Mouse (Mus musculus) forebrain, embryonic 11.5 days (tissue): ENCODE measurements around the gene Btbd8. TPM values are rescaled to one million over a fixed set of nuclear protein-coding genes. Genes with fewer than 3 reads are reported as not detected.

Source experiments
- ATAC-seq: fragments of 200-750 bp; cut with Nextera tagmentation; replicated peaks from 2 replicates; pipeline ENCODE4 v1.8.0; 2017; ENCODE audit warnings: moderate TSS enrichment; ENCODE audit not compliant: low FRiP score
- DNase-seq: peaks from one replicate; pipeline ENCODE4 v3.0.0-alpha.2; 2017; ENCODE audit warnings: low spot score
- H3K27ac ChIP-seq: fragments of 300-500 bp; sonication (generic); 2 replicates; pipeline ENCODE4 v1.5.1; 2014; ENCODE audit warnings: low read depth, low read length
- H3K27me3 ChIP-seq: fragments of 300-500 bp; sonication (generic); 2 replicates; pipeline ENCODE4 v1.6.1; 2014; ENCODE audit warnings: mild to moderate bottlenecking, low read length, mixed read lengths; ENCODE audit not compliant: control insufficient read depth, insufficient read depth
- H3K36me3 ChIP-seq: fragments of 300-500 bp; sonication (generic); 2 replicates; pipeline ENCODE4 v1.6.1; 2014; ENCODE audit warnings: mild to moderate bottlenecking, low read length, moderate library complexity, mixed read lengths; ENCODE audit not compliant: control insufficient read depth, insufficient read depth
- H3K4me1 ChIP-seq: fragments of 300-500 bp; sonication (generic); replicated peaks from 2 replicates; pipeline ENCODE4 v1.6.1; 2014; ENCODE audit warnings: low read length, mixed read lengths; ENCODE audit not compliant: control insufficient read depth, insufficient read depth
- H3K4me2 ChIP-seq: fragments of 300-500 bp; sonication (generic); 2 replicates; pipeline ENCODE4 v1.6.1; 2014; ENCODE audit warnings: low read depth, mild to moderate bottlenecking, low read length, moderate library complexity, mixed read lengths; ENCODE audit not compliant: severe bottlenecking
- H3K4me3 ChIP-seq: fragments of 300-500 bp; sonication (generic); 2 replicates; pipeline ENCODE4 v1.5.1; 2014; ENCODE audit warnings: low read depth, low read length
- H3K9ac ChIP-seq: fragments of 300-500 bp; sonication (generic); 2 replicates; pipeline ENCODE4 v1.6.1; 2014; ENCODE audit warnings: low read length
- H3K9me3 ChIP-seq: fragments of 300-500 bp; sonication (generic); 2 replicates; pipeline ENCODE4 v1.6.1; 2016; ENCODE audit warnings: low read length, mixed read lengths; ENCODE audit not compliant: control insufficient read depth
- WGBS: fragments of 180-500 bp; shearing (Covaris S2); extraction: QIAGEN DNeasy Blood & Tissue Kit; methylation state at CpG from one replicate; pipeline ENCODE4 v1.1.7; 2014; 5-methylcytosine and 5-hydroxymethylcytosine counted together
- polyA plus RNA-seq: library from polyadenylated mRNA; unstranded; fragments of >200 nt; fragmentation: Nextera tagmentation; extraction: Ambion mirVana; gene quantifications from 2 replicates; pipeline ENCODE4 v1.2.1, GENCODE M21; 2014

Gene Btbd8
- polyA plus RNA-seq, 1 experiment from 2014 or later = 10.0 TPM

DNA sequence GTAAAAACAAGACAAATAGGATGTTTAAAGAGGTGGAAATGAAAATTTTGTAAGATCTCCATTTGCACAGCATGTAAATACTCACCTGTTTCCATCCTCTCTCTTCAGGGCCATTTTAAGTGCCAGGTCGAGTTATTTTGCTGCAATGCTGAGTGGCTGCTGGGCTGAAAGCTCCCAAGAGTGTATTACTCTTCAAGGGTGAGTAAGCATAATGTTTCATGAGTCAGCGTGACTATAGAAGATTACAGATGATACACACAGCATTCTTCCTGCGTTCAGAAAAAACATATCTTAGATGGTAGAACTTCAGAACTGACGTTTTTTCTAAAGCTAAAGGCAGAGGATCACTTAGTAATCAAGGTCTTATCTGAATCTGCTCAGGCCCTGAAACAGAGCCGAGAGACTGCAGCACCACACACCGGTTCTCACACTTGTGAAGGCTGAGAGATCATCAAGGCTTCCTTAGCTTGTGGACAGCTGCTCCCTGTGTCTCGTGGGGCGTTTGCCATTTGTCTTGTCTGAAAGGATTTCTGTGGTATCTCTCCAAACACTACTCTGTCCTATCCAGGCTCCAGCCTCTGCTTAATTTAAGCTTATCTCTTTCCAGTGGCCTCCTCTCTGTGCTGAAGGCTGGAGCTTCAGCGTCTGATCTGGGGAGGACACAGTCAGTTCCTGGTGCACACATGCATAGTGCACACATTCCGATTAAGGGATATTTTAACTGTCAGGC lies 33.0 kb downstream of the Btbd8 start:
- Histone ChIP-seq H3K36me3 (no peaks in the 10 kb centered on the region), H3K4me3 (no peak overlapping the region), H3K27me3 (no peaks in the 10 kb centered on the region), H3K27ac (no peak overlapping the region), H3K9ac (no peak overlapping the region; the same call in 1 of the 2 replicates), H3K4me1 (no peaks in the 10 kb centered on the region), H3K4me2 (no peak overlapping the region), H3K9me3 (no peaks in the 10 kb centered on the region)
- 84% methylated on average over 10 of the region's 10 CpGs for WGBS
- no peak for DNase-seq
- no peak for ATAC-seq

DNA sequence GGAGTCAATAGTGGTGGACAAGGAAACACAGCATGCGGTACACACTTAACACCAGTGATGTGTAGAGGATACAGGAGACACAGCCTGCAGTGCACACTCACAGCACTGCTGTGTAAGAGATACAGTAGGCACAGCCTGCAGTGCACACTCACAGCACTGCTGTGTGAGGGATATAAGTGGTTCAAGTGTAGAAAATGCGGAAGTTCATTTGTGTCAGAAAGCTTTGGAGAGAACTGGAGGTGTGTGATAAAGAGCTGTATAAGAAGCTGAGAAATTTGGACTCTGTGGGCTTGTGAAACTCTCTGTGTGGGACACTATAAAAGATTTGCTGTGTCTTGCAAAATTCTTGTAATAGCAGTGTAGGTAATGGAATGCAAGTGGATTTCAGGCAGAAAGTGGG lies 42.4 kb downstream of the Btbd8 start:
- H3K36me3 ChIP-seq = no peaks in the 10 kb centered on the region
- no peak for ATAC-seq
- 97% methylated on average over 2 of the region's 2 CpGs for WGBS
- no peak for DNase-seq
- no peaks in the 10 kb centered on the region for H3K27me3 ChIP-seq
- H3K9ac ChIP-seq = no peak overlapping the region
- H3K4me1 ChIP-seq = no peaks in the 10 kb centered on the region
- H3K4me2 ChIP-seq = no peak overlapping the region
- no peaks in the 10 kb centered on the region for H3K9me3 ChIP-seq
- H3K4me3 ChIP-seq = no peak overlapping the region
- H3K27ac ChIP-seq = no peak overlapping the region

DNA sequence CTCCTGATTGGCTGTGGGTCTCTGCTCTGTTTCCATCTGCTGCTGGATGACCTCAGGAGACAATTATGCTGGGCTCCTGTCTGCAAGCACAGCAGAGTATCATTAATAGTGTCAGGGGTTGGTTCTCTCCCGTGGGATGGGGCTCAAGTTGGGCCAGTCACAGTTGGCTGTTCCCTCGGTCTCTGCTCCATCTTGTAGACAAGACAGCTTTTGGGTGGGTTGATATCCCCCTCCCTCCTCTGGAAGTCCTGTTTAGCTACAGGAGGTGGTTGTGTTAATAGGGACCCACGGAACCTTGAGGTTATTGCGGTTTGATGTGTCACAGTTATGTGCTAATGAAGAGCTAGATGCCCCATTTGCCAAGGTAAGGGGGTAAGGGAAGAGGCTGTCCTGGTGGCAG lies 51.2 kb downstream of the Btbd8 start:
- 78% methylated on average over 4 of the region's 4 CpGs for WGBS
- Histone ChIP-seq H3K4me1 (no peaks in the 10 kb centered on the region), H3K9me3 (no peaks in the 10 kb centered on the region), H3K9ac (no peak overlapping the region), H3K4me2 (no peak overlapping the region), H3K27me3 (no peaks in the 10 kb centered on the region), H3K27ac (no peak overlapping the region), H3K4me3 (no peak overlapping the region), H3K36me3 (no peaks in the 10 kb centered on the region)
- no peak for DNase-seq
- no peak for ATAC-seq

- Histone ChIP-seq H3K4me2 (no peak overlapping the region), H3K9ac (no peak overlapping the region), H3K4me3 (no peak overlapping the region), H3K9me3 (no peaks in the 10 kb centered on the region; the same call in 1 of the 2 replicates), H3K27me3 (no peaks in the 10 kb centered on the region), H3K36me3 (no peaks in the 10 kb centered on the region), H3K27ac (no peak overlapping the region), H3K4me1 (no peaks in the 10 kb centered on the region)
- no peak for ATAC-seq
- 85% methylated on average over 9 of the region's 9 CpGs for WGBS
- no peak for DNase-seq
These were observed 53.2 kb downstream of the Btbd8 start for GRCm38 (mm10) chr5:107491036-107491435.

- H3K27ac ChIP-seq = no peak overlapping the region
- H3K4me1 ChIP-seq = no peaks in the 10 kb centered on the region
- no peak overlapping the region for H3K4me2 ChIP-seq
- H3K9ac ChIP-seq = no peak overlapping the region
- 93% methylated on average over 2 of the region's 2 CpGs for WGBS
- DNase-seq (no peak), ATAC-seq (no peak)
- H3K27me3 ChIP-seq = no peaks in the 10 kb centered on the region
- no peaks in the 10 kb centered on the region for H3K36me3 ChIP-seq
- no peak overlapping the region for H3K4me3 ChIP-seq
- H3K9me3 ChIP-seq = no peaks in the 10 kb centered on the region; the same call in 1 of the 2 replicates
These were observed 54.7 kb downstream of the Btbd8 start for GRCm38 (mm10) chr5:107492471-107492870.

DNA sequence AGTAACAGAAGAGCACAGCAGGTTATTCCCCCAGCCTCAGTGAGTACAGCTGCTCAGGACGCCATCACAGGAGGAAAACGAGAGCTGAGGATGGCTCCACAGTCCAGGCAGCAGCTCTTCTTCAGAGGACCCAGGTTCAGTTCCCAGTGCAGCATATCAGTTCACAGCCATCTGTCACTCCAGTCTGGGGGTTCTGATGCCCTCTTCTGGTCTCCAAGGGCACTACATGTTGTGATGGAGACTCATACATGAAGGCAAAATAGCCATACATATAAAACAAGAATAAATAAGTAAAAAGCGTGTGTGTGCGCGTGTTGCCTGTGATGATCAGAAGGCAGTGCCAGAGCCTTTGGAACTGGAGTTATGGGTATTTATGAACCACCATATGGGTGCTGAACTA lies 57.0 kb downstream of the Btbd8 start:
- no peak for ATAC-seq
- no peak overlapping the region for H3K4me3 ChIP-seq
- H3K4me1 ChIP-seq = peaks cover 7% of the 10 kb centered on the region
- no peak for DNase-seq
- no peaks in the 10 kb centered on the region; the same call in 1 of the 2 replicates for H3K9me3 ChIP-seq
- WGBS = 97% methylated on average over 5 of the region's 5 CpGs
- H3K9ac ChIP-seq = no peak overlapping the region
- no peak overlapping the region for H3K4me2 ChIP-seq
- no peaks in the 10 kb centered on the region for H3K27me3 ChIP-seq
- no peak overlapping the region for H3K27ac ChIP-seq
- H3K36me3 ChIP-seq = no peaks in the 10 kb centered on the region

DNA sequence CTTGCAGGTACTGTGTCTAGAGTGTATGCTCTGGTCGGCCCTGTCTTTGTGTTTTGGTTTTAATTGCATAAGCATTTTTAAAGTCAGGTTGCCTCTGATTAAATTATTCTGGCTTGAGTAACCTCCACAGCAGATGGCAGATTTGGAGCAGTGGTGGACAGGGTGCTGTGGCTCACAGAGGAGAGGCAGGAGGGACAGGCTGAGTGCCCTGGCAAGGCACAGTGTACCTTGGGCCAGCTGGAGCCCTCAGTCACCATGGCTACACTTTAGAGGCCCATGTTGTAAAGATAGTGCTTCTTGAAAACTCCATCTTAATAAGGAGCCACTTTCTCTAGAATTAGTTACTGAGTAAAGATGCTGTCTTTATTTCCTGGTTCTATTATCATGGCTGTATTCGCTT lies 58.2 kb downstream of the Btbd8 start:
- peaks cover 7% of the 10 kb centered on the region for H3K4me1 ChIP-seq
- H3K9me3 ChIP-seq = no peaks in the 10 kb centered on the region; the same call in 1 of the 2 replicates
- DNase-seq (no peak), ATAC-seq (no peak)
- no peaks in the 10 kb centered on the region for H3K27me3 ChIP-seq
- no peak overlapping the region for H3K9ac ChIP-seq
- no peaks in the 10 kb centered on the region for H3K36me3 ChIP-seq
- H3K27ac ChIP-seq = no peak overlapping the region
- WGBS = 85% methylated on average over 2 of the region's 2 CpGs
- H3K4me2 ChIP-seq = no peak overlapping the region
- no peak overlapping the region for H3K4me3 ChIP-seq

GRCm38 (mm10) chr5:107497519-107498501 lies 60.0 kb downstream of the Btbd8 start:
- H3K9ac ChIP-seq = peak overlapping the region; percentile 30; the same call in 1 of the 2 replicates
- no peaks in the 10 kb centered on the region for H3K27me3 ChIP-seq
- WGBS = 46% methylated on average over 10 of the region's 10 CpGs
- no peaks in the 10 kb centered on the region for H3K36me3 ChIP-seq
- peak overlapping the region; percentile 26; the same call in 1 of the 2 replicates for H3K27ac ChIP-seq
- peak overlapping the region; percentile 45; the same call in 1 of the 2 replicates for H3K4me2 ChIP-seq
- H3K4me3 ChIP-seq = peak overlapping the region; percentile 19
- no peaks in the 10 kb centered on the region; the same call in 1 of the 2 replicates for H3K9me3 ChIP-seq
- DNase-seq (peak; percentile 66), ATAC-seq (peak; percentile 97)
- H3K4me1 ChIP-seq = peaks cover 7% of the 10 kb centered on the region
